Mouse (Mus musculus) neural tube, postnatal 0 days (tissue): Measurements from ENCODE around the gene Lkaaear1. TPM values are rescaled to one million over a fixed set of nuclear protein-coding genes. Genes with fewer than 3 reads are reported as not detected.

Source experiments
- polyA plus RNA-seq: library from polyadenylated mRNA; unstranded; fragments of >200 nt; fragmentation: Nextera tagmentation; extraction: Ambion mirVana; gene quantifications from 2 replicates; pipeline ENCODE4 v1.2.1, GENCODE M21; 2015

Lkaaear1 gene
- not detected in 2 replicates for polyA plus RNA-seq

DNA sequence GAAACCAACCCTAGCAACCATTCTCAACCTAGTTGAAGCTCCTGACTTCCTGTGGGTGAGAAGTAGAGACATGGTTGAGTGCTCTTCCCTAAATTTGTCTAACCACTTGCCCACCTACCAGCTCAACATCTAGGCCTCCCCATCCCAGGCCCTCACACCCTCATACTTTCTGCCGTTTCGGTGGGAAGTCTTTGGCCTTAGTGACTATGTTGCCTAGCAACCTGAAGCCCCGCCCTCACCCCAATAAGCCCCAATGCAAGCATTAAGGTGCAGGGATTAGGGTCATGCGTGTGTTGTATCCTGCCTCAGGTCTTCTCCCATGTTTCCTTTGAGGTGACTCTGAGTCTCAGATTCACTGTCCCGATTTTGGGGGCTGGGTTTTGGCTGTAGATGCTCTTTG lies at the start of gene Lkaaear1:
Gene Lkaaear1 (minus strand): TSS at position 202 of the 400 bp plus-strand sequence.

DNA sequence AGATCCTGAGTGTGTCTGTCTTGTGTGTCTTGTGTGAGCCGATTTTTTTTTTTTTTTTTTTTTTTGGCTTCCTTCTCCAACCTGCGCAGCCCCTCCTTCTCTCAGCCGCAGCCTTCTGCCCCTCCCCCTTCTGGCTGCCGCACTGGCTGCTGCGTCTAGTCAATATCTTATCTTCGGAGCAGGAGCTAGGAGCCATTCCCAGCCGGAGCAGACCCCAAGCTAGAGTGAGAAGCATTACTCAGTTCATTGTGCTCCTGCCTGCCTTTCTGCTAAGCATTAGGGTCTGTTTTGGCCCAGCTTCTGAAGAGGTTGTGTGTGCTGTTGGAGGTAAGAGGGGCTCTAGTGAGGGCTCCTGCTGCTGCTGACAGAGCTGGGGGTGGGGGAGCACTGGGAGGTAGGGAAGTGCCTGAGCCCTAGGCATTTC lies 16.7 kb upstream of the Lkaaear1 start, which contains the start of gene Oprl1:
Gene Oprl1 (plus strand): TSS at position 114 of the 424 bp plus-strand sequence.

DNA sequence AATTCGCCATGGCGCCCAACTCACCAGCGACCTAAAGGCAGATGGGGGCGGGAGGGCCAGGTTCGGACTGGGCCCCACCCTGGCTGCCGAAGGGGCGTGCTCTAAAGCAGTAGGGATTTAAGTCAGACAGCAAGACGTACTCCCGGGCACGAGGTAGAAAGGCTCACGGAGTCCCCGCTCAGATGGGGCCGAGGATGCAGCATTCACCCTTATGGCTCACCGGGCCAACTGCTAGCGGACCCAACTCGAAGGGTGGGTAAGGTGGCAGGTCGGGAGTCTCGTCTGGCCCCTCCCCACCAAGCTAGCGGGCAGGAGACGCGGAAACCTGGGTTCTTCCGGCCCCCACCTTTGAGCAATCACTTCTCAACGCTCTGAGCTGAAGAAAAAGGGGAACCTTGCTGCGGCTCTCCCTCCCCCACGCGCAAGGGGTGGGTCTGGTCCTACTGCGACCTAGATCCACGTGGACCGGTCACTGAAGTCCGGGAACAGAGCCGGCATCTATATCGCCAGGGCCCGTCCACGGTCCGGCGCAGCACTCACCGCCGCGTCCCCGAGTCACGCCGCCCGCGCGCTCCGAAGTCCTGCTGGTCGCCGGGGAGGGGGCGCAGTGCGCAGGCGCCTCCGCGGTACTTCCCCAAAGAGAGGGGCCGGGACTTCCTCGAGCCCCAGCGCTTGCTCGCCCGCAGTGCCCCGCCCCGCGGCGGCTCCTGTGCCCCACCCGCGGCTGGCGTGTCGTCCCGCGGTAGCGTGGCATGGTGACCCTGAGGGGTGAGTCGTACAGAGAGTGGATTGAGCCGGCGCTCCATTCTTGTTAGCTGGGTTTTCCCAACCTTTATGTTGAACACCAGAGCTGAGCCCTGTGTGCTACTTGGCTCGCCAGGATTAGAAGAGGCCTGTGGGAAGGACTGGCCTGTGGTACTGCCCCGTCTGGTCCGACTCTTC lies 4.6 kb downstream of the Lkaaear1 start, which contains the start of gene Rgs19:
Gene Rgs19 (minus strand): TSS at position 639 of the 942 bp plus-strand sequence.

DNA sequence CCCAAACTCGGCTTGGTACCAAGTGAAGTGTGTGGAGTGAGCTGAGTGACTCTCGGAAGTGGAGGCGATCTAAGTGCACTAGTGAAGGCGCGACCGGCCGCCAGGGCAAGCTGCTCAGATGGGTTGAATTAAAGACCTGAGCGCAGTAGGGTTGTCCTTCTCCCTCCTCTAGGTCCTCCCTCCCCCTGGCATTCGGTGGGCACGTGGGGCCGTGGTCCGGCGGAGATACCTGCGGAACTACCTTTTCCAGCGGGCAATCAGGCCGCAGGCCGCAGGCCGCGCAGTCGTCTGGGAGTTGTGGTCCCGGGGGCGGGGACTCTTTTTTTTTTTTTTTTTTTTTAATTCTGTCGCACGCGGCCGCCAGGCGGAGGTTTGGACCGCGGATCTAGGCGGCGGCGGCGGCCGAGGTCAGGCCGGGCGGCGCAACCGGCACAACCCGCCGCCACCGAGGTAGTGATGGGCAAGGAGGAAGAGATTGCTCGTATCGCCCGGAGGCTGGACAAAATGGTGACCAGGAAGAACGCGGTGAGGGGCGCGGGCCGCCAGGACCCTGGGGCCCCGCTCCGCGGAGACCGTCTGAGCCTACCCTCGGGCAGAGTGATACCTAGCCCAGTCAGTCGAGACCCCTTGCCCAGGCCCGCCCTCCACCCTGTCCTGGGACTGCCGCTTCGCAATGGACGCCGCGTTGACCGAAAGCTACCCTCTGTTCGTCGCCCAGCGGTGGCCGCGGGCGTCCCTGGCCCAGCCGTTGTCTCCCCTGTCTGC lies 18.1 kb downstream of the Lkaaear1 start, which contains the start of gene Tcea2:
Gene Tcea2 (plus strand): TSS at position 360 of the 765 bp plus-strand sequence.

DNA sequence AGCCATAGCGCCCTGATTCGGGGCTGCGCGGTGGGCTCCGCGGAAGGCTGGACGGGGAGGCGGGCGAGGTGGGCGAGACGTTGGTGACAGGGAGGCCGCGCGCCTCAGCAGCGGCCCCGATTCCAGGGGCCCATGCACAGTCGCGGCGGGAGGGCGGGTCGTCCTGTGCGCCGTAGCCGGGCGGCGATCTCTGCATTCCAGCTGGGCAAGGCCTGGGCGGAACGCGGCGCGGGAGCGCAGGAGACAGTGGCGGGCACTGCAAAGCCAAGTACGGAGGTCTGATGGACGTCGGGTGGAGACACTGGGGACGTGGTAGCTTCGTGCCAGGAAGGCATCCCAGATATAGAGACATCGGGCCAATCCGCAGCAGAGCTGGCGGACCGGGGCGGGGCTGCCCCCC lies 26.9 kb downstream of the Lkaaear1 start, which contains the start of gene Sox18:
Gene Sox18 (minus strand): TSS at position 315 of the 400 bp plus-strand sequence.

DNA sequence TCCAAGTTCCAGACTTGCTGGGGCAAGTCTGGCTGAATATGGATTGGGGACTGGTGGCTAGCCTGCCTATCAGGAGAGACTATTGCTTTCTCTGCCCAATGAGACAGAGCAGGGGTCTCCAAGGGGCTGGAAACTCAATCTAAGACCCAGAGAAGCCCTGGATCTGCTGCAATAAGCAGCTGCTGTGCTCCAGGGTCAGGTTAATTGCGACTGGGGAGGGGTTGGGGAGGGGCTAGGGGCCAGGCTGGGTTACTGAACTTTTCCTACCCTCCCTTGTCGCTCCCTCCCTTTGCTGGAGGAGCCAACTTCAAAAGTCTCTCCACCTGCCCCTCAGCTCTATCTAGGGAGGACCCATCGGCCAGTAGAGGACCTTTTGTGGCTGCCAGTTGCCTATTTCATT lies 41.5 kb downstream of the Lkaaear1 start, which contains the start of gene Gm29797:
Gene Gm29797 (plus strand): TSS at position 301 of the 400 bp plus-strand sequence.

Other genes starting within 250 kb of the Lkaaear1 start
- gene Zbtb46, start 239.0 kb downstream of the Lkaaear1 start, polyA plus RNA-seq = 11.9 and 14.3 TPM in 2 replicates
- not detected in 2 replicates for gene Abhd16b, start 205.2 kb downstream of the Lkaaear1 start, polyA plus RNA-seq
- gene Tpd52l2, start 201.3 kb downstream of the Lkaaear1 start, polyA plus RNA-seq = 110 and 122 TPM in 2 replicates
- 256 and 272 TPM in 2 replicates for gene Dnajc5, start 178.0 kb downstream of the Lkaaear1 start, polyA plus RNA-seq
- gene Uckl1, start 113.5 kb downstream of the Lkaaear1 start, polyA plus RNA-seq = 40.5 and 51.8 TPM in 2 replicates
- 38.9 and 44.0 TPM in 2 replicates for gene Prpf6, start 106.6 kb downstream of the Lkaaear1 start, polyA plus RNA-seq
- gene Zfp512b, start 105.6 kb downstream of the Lkaaear1 start, polyA plus RNA-seq = 67.1 and 78.8 TPM in 2 replicates
- 125 and 145 TPM in 2 replicates for gene Samd10, start 99.2 kb downstream of the Lkaaear1 start, polyA plus RNA-seq
- not detected in 2 replicates for gene Gm29797, start 41.4 kb downstream of the Lkaaear1 start, polyA plus RNA-seq
- gene Sox18, start 26.8 kb downstream of the Lkaaear1 start, polyA plus RNA-seq = 17.0 and 18.8 TPM in 2 replicates
- gene Tcea2, start 18.1 kb downstream of the Lkaaear1 start, polyA plus RNA-seq = 52.5 and 63.6 TPM in 2 replicates
- gene Rgs19, start 4.5 kb downstream of the Lkaaear1 start, polyA plus RNA-seq = 62.4 and 72.0 TPM in 2 replicates
- 72.5 and 79.2 TPM in 2 replicates for gene Oprl1, start 16.6 kb upstream of the Lkaaear1 start, polyA plus RNA-seq
- gene Myt1, start 64.9 kb upstream of the Lkaaear1 start, polyA plus RNA-seq = 6.5 and 7.1 TPM in 2 replicates
- gene Pcmtd2, start 139.4 kb upstream of the Lkaaear1 start, polyA plus RNA-seq = 23.8 and 24.2 TPM in 2 replicates
- 61.6 and 65.3 TPM in 2 replicates for gene Polr3k, start 165.9 kb upstream of the Lkaaear1 start, polyA plus RNA-seq